Mouse (Mus musculus) lung, adult 18-20 months (tissue): ENCODE results near the gene Cend1.

Source experiments
- DNase-seq, 2 experiments: peaks; one replicate each; pipeline ENCODE4 v3.0.0; 2022; ENCODE audit warnings: mixed read lengths in 2 of 2

The Cend1 gene

DNA sequence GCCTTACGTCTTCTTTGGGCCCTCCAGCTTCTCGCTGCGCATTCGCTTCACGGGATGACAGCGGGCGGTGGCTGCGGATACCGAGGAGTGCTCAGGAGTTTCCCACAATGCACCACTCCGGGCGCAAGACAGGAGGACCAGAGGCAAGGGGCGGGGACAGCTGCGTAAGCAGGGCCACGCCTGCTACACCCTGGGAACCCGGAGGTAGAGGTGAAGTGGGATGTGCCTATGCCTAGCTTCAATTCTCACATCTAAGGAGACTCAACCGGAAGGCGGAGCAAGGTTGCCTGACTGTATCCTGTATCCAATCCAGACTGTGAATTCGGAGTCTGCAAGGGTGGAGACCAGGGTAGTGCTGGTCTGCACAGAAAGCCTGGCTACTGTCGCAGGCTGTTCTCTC, at the start of gene Cend1:
Gene Cend1 (minus strand): TSS at position 182 of the 400 bp plus-strand sequence.
- DNase-seq: peak in 1 of 2 experiments; percentile 56

GRCm38 (mm10) chr7:141478270-141478748, 49.0 kb upstream of the Cend1 start:
- DNase-seq: peak in 1 of 2 experiments; percentile 4

DNA sequence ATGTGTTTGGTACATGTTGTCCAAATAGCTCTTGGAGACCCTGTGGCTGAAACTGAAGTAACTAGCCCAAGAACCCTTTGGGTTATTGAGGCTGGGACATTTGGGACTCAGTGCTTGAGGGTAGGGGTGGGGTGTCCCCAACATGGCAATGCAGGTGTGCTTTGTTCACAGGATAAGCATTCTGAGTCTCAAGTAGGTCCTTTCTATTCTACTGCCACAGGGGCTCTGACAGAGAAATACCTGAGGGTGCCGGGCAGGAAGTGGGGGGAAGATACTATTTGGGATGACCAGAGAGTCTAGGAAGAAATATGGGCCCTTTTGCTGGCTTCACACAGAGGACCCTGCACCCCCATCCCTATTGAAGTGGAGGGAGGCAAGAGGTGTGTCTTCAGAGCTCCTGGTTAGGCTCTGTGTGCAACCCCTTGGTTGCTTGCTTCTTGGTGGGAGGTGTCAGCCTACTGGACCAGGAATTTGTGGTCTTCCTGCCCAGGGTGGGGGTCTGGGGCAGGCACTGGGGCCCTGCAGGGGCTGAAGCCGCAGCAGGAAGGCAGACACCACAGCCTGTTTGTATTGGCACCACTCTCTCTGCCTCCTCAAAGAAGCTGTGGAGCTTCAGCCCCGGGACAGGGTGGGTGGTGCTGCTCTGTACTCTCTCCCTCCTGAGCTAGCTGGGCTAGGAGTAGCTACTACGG, 48.4 kb upstream of the Cend1 start:
- DNase-seq: peak in 1 of 2 experiments; percentile 17

- DNase-seq: peak; percentile 56 to 63
Measured at GRCm38 (mm10) chr7:141476981-141477370, 47.7 kb upstream of the Cend1 start.

- peak; percentile 90 to 94 for DNase-seq
Measured at GRCm38 (mm10) chr7:141476226-141476980, 47.1 kb upstream of the Cend1 start.

GRCm38 (mm10) chr7:141475805-141476158, 46.5 kb upstream of the Cend1 start:
- peak; percentile 19 to 28 for DNase-seq

DNA sequence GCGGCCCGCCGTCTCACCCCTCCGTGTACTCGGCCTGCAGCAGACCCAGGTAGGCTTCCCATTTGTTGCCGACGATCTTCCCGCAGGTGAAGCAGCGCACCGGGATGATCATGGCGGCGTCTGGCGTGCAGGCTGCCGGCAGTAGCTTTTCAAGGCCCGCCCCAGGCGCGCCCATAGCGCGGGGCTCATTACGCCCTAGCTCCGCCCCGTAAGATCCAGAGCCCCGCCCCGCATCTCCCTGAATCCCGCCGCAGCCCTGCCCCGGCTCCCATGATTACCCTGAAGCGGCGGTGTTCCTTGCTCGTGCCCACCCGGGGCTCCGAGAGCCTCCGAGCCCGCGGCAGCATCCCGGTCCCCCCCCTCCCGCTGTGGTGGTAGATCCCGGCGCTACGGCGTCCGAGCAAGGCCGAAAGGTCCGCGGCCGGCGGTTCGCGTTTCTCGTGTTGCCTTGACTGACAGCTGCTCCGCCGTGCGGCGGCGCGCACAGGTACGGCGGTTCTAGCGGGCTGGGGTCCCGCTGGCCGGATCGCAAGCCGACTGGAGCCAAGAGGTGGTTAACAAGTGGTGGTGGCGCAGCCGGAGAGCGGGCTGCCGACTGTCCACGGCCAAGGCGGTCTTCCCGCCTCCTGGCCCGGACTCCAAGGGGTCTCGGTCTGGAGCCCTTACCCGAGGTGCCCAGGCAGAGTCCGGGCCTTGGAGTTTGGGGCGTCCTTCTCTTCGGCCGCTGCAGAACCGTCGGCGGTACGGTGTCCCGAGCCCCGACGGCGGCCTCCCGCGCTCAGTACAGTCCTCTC, 45.9 kb upstream of the Cend1 start, which contains the start of the genes Polr2l and Tspan4:
Gene Polr2l (minus strand): TSS at position 122 of the 794 bp plus-strand sequence.
Gene Tspan4 (plus strand): TSS at position 230 of the 794 bp plus-strand sequence.
- peak; percentile 82 to 84 for DNase-seq

- DNase-seq: no peak
Measured at GRCm38 (mm10) chr7:141474160-141474559, 44.9 kb upstream of the Cend1 start.

GRCm38 (mm10) chr7:141472763-141473162, 43.5 kb upstream of the Cend1 start:
- no peak for DNase-seq

DNA sequence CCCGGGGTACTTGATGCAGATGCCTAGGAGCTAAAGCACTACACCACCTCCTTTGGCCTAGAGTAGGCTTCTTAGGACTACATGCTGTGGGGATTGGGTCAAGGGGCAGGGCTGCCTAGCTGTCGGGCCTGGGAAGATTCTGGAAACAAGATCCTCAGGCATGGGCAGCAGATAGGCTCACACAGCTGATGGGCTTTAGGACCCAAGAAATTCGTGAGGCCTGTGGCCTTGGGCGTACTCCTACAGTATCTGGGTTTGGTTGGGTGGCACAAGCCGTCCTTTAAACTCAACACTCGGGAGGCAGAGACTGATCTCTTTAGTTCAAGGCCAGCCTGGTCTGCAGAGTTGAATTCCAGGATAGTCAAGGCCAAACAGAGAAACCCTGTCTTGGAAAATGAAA, 42.9 kb upstream of the Cend1 start:
- no peak for DNase-seq

- no peak for DNase-seq
Measured at GRCm38 (mm10) chr7:141471236-141471635, 41.9 kb upstream of the Cend1 start.

- no peak for DNase-seq
Measured at GRCm38 (mm10) chr7:141470637-141470944, 41.3 kb upstream of the Cend1 start.

DNA sequence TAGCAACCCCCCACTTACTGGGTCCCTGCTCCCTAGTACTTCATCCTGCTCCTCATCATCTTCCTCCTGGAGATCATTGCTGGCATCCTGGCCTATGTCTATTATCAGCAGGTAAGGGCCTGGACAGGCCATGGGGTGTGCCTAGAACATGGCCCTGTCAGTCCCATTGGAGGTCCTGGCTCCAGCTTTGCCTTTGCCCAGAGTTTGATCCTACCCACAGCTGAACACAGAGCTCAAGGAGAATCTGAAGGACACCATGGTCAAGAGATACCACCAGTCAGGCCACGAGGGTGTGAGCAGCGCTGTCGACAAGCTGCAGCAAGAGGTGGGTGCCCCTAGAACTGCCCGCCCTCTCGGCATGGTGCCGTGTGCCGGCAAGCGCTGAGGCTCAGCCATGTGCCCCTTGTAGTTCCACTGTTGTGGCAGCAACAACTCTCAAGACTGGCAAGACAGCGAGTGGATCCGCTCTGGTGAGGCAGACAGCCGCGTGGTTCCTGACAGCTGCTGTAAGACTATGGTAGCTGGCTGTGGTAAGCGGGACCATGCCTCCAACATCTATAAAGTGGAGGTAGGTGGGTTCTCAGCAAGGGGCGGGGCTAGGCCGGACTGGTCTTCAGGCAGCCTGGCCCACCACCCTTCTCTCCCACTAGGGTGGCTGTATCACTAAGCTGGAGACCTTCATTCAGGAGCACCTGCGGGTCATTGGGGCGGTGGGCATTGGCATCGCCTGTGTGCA, 40.8 kb upstream of the Cend1 start:
- DNase-seq: no peak

- peak in 1 of 2 experiments; percentile 11 for DNase-seq
Measured at GRCm38 (mm10) chr7:141469352-141469751, 40.1 kb upstream of the Cend1 start.

DNA sequence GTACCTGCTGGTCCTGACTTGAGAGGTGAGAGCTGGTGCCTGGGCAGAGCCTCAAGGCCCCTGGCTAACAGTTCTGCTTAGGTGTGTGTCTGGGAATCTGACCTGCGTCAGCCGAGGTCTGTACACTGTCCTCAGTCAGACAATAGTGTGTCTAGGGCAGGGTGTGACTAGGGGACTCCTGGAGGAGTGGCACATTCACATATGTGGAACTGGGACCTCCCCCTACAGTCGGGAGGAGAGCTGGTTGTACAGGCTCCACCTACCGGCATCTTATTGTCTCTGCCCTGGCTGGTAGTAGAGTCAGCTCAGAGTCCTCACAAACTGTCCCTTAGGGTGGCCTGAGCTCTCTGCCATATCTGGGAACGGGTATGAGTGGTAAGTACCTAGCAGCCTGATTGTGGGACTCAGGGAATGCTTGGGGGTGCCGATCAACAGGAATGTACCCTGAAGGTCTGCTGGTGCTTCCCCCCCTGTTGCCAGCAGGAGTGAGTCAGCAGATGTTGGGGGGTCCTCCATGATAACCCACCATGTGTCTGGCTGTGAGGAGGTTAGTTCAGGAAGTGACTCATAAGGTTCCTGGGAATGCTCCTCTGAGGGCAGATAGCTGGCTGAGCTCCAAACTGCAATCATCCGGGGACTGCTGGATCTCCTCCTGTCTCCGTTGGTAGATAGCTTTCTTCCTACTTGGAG, 39.4 kb upstream of the Cend1 start:
- peak; percentile 81 to 86 for DNase-seq

GRCm38 (mm10) chr7:141468164-141468521, 38.9 kb upstream of the Cend1 start:
- peak; percentile 49 to 51 for DNase-seq

DNA sequence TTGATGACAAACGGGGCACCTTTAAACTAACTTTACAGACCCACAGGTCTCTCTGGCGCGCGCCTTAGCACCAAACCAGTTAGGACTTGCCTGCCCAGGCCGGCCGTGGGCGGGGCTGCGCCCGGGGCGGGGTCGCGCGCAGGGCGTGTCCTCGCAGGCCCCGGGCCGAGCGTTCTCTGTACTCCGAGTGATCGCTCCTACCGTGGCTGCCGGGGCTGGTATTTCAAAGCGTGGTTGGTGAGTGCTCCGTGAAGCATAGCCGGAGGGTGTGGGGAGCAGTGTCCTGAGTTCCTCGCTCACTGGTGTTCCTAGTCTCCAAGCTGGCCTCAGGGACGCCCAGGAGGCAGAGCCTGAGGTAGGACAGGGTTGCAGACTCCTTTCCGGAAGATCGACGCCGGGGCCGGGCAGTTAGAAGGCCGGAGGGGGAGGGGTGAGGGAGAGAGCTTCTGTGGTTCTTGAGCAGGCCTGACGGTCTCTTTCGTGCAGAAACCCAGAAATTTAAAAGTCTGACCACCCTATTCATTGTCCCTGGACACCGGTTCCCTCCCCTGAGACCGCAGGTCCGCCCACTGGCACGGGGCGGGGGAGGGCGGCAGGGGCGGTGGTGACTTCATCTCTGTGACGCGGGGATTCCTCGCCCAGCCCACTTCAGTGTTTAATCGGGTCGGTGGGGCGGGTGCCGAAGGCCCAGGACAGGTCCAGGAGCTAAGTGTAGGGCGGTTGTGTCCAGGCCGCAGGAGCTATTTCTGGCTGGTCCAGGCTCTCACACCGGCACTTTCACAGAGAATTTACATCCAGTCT, 38.1 kb upstream of the Cend1 start, which contains the start of gene Cd151:
Gene Cd151 (plus strand): TSS at position 163 of the 801 bp plus-strand sequence.
- peak; percentile 92 to 95 for DNase-seq

- DNase-seq: no peak
Measured at GRCm38 (mm10) chr7:141466607-141467148, 37.4 kb upstream of the Cend1 start.

DNA sequence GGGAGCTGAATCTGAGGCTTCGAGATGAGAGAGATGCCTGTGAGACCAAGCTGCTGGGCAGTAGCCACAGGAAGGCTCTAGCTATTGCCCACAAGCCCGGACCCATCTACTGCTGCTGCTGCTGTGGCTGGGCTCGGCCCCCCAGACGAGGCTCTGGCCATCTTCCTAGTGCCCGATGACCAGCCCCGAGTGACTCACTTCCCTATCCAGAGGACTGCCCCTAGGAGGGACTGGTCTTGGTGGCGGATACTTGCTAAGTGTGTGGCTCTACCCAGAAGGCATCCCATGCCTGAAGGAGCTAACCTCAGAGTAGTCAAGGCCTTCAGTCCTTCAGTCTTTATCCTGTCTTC, 36.7 kb upstream of the Cend1 start:
- peak; percentile 62 to 68 for DNase-seq

DNA sequence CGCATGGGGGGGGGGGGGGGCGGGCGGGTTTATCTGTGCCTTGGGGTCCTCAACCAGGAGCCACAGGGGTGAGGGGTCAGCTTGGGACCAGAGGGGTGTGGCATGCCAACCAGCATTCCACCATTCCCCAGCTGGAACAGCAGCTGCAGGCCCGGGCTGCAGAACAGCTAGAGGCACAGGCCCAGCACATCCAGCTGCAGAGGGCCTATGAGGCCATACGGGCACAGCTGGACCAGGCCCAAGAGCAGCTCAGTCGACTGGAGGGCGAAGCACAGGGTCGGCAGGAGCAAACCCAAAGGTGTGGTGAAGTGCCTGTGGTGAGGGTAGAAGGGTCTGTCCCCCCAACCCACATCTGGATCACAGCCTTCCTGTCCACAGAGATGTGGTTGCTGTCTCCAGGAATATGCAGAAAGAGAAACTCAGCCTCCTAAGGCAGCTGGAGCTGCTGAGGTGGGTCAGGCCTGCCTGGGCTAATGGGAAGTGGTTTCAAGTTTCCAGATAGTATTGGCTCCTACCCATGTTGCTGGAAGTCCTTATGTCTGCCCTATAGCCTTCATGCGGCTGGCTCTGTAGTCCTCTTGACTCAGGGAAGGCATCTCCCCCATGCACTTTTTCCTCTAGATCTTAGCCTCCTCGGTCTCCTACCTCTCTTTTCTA, 36.2 kb upstream of the Cend1 start:
- DNase-seq: peak in 1 of 2 experiments; percentile 15
